Mouse (Mus musculus) spleen, adult 2 months (tissue): ENCODE measurements around the gene Irf3.

Experiments used
- CTCF ChIP-seq: fragments of 200-500 bp; IDR thresholded peaks from 2 replicates; pipeline ENCODE4 v1.5.1; 2011; ENCODE audit warnings: mild to moderate bottlenecking, inconsistent platforms; ENCODE audit not compliant: insufficient read depth, insufficient read length, insufficient replicate concordance; ENCODE audit errors: extremely low read depth
- POLR2A ChIP-seq: fragments of 200-500 bp; IDR thresholded peaks from 2 replicates; pipeline ENCODE4 v1.6.1; 2011; ENCODE audit warnings: low read depth, low read length, inconsistent platforms

GRCm38 (mm10) chr7:44973415-44974130, 23.9 kb upstream of the Irf3 start:
- TF ChIP-seq CTCF = no peak
- no peak for TF ChIP-seq POLR2A
